Mouse (Mus musculus) 3134 (cell line): ENCODE results near the gene Bicral.
A peak's percentile ranks its signal among the peaks of the same experiment; 100 is the strongest.

Source experiments
- DNase-seq: peaks from one replicate; pipeline ENCODE4 v3.0.0-alpha.2; 2011; ENCODE audit warnings: low spot score; ENCODE audit not compliant: insufficient read length; ENCODE audit errors: extremely low read depth

Bicral gene

DNA sequence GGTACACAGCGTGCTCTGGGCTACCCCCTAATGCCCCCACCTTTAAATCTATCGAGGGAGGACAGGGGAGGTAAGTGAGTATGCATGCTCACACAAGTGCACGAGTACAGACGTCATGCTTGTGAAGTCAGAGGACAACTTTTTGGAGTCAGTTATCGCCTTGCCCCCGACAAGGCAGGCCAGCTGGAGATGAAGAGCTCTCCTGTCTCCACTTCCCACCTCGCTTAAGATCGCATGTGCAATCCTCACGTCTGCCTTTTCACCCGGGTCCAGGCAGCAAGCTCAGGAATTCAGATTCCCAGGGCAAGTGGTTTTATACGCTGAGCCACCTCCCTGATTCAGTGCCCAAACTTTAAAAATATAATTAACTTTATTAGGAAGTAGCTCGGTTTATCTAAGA lies 13.0 kb downstream of the Bicral start:
- no peak for DNase-seq

DNA sequence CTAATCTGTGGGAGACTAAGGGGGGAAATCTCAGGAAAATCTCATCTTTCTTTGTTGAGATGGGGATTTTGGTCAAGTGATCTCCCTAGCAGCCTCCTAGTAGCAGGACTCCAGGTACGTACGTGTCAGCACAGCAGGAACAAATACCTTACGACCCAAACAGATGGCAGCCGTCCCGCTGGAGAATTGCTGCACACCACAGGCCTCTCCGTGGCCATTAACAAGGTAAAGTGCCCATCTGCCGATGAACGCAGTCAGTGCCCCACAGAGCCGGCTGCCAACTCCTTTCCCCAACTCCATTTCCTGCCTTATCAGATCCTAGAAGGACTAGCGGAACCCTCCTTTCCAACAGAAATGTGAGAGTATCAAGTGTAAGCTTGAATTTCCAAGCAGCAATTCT lies 13.5 kb downstream of the Bicral start:
- no peak for DNase-seq

DNA sequence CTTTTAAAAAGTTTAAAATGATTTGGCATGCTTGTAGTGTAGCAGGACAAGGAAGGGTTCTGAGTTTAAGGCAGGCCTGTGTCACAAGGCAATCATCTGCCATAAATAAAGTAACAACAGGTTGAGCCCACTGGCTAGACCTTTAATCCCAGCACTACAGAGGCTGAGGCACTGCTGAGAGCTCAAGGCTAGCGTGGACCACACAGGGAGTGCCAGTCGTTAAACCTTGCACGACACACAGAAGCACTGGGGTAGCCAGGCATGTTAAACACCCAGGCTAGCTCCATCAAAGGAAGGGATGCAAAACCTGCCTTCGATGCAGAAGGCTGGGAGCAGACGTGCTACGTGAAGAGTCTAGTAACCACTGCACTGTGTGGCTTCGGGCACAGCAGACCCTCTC lies 14.6 kb downstream of the Bicral start:
- no peak for DNase-seq

DNA sequence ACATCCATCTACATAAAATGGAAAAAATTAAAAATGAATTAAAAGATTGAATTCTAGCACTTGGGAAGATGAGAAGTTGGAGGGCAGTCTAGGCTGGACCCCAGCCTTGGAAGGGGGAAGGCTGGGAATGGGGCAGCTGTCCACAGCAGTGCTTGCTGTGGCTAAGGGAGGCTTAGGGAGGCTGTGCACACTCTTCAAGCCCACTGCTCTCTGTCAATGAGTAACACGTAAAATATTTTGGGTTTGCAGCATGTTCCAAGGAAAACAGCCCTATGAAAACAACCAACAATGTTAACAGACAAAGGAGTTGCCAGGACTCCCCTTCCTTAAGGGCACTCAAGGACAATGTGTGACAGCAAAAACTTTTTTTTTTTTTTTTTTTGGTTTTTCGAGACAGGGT lies 15.3 kb downstream of the Bicral start:
- peak; percentile 75 for DNase-seq

DNA sequence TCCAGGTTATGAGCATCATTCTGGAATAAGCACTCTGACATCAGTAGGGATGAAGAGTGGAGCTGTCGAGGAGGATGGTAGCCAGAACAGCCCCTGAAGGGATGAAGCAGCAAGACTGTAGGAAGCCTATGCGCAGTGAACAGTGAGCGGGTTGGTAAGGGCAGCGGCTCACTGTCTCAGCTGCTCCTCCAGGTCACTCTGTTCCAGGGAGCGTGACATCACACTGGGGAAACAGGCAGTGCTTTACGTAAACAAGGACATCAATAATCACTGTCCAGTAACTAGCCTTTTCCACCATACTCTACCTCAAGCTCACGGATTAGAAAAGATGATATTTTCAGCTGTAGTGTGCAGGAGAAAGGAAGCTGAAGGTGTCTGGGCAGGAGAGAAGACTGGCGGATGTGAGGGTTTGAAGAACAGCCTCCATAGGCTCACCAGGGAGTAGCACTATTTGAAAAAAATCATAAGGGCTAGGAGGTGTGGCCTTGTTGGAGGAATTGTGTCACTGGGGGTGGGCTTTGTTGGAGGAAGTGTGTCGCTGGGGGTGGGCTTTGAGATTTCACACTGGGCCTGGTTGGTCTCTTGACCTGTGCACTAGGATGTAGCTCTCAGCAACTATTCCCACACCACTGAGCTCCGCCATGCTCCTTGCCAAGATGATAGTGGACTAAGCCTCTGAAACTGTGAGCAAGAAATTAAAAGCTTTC lies 17.8 kb downstream of the Bicral start:
- DNase-seq: no peak

DNA sequence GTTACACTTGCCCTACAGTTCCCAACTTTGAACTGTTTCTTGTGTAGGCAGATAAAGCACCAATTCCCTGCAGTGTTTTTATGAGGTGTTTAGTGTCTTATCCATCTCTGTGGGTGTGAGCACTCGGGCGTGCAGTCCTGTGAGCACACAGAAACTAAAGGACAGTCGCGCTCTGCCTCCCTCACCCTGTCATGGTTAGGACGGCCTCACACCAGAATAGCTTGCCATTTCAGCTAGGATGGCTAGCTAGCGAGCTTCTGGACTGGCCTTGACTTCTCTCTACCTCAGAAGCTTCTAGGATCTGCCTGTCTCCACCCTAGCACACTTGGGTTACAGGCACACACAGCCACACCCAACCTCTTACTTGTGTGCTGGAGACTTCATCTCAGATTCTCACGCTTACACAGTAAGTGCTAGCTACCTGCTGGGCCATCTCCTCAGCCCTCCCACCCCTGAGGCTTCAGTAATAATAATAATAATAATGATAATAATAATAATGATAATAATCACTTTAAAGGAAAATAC lies 19.8 kb downstream of the Bicral start:
- no peak for DNase-seq

DNA sequence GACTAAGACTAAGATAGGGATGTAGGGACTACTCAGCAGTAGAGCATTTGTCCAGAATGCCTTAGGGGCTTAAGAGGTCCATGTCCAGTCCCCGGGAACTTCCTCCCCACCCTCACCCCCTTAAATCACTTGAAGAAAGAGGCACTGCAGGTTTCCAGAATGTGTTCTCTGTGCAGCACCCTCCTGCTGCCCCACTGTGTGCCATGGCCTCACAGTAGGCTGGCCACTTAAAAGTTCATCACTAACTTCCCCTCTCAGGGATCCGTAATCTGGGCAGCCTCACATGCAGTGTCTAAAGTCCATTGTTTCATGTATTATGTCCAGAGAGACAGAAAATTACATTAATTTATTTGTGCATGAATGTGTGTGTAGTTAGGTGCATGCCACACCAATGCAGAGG lies 20.4 kb downstream of the Bicral start:
- DNase-seq: no peak

DNA sequence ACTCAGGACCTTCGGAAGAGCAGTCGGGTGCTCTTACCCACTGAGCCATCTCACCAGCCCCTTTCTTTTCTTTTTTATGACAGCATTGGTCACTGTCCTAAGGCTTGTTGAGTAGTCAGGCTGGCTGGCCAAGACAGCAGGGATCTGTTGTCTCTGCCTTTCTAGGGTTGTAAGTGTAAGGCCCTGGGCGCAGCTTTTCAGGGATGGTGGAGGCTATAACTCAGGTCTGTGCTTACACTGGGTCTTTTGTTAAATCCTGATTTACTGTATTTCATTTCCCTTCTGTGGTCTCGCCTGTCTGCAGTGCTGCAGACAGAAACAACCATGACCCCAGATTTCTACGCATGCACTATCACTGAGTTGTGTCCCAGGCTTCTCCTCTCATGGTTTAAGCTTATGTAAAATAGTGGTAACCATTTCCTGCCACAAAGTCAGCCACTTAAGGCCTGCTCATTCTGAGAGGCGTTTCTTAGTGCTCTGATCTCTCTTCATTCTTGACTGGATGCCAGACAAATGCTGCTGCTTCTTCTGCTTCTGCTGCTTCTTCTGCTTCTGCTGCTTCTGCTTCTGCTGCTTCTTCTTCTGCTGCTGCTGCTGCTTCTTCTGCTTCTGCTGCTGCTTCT lies 23.1 kb downstream of the Bicral start:
- peak; percentile 42 for DNase-seq

DNA sequence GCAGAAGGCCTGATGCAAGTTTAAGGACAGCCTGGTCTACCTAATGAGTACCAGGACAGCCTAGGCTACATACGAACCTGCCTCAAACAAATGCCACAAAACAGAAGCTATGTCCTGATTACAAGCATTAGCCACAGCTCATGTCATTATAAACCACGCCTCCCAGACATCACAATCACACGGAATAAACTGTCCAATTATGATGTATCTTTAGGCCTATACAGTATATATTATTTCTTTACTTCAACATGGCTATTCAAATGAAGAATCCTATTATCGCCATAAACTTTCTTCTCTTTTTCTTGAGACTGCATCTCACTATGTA lies 25.3 kb downstream of the Bicral start:
- DNase-seq: no peak

DNA sequence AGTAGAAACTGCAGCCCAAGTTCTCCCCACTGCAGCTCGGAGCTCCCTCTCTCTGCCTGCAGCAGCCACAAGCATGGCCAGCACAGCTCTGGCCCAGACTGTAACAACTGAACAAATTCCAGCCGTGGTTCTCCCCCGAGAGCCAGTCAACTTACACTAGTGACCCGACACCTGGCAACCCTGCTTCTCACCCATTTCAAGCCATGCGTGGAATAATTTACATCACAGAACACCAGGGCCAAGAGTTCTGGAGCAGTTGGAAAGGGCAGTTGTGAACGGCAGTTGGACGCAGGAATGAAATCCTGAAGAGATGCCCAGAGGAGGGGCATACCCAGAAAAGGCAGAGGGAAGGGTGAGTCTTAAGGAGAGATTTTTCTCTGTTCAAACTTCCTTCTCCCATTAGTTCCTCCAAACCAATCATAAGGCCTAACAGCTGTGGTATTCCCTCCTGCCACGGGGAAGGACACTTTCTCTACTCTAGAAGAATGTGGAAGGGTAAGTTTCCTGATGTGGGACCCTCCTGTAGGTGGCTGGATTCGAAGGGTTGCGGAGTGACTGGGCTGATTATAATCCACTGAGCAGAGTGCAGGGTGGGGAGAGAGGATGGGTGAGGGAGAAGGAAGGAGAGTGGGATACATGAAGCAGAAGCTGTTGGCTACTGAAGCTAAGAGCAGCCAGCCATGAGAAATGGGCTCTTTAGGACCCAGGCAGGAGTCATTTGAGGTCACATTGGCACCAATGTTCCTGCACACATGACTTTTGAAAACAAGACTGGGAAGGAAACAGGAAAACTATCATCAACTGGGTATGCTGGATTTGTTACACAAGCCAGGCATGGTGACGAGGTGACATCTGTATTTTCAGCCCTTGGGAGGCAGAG lies 25.9 kb downstream of the Bicral start:
- DNase-seq: no peak

DNA sequence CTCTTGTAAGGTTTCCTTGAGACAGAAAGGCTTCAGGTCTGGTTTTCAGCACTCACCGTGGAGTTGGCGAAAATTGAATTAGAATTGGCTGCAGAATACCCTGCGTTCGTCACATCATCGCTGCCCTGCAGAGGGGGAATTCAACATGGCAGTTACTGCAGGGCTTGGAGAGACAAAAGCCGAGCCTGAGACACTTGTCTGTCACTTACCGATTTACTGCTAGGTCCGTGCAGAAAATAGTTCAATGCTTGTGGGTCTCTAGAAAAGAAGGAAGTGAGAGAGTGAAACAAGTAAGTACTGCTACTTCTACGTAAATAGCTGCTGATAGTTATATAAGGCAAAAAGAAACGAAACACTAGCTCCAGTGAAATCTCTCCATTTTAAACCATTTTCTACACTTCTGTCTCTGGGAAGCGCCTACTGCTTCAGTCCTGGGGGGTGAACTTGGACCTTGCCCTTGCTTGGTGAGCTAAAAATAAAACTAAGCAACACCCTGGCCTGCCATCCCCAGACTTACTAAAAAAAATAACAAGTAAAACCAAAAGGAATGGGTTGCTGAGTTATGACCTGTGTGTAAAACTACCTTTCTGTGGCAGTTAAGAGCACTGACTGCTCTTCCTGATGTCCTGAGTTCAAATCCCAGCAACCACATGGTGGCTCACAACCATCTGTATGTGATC lies 28.3 kb downstream of the Bicral start:
- no peak for DNase-seq

DNA sequence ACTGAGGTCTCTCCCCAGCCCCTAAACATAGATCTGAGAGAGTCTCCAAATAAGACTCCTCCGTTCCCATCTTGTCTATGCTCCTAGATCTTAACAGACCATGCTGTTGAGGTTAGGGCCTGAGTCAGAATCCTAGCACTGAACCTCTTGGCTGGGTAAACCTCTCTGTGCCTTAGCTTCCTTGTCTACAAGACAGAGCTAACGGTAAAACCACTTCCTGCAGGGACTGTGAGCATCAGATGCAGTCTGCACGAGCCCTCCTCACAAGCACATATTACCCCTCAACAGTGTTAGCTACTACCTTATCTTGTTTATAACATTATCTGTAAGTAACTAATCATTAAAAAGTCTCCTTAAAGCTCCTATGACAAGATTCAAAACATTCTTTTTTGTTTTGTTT lies 29.3 kb downstream of the Bicral start:
- no peak for DNase-seq

DNA sequence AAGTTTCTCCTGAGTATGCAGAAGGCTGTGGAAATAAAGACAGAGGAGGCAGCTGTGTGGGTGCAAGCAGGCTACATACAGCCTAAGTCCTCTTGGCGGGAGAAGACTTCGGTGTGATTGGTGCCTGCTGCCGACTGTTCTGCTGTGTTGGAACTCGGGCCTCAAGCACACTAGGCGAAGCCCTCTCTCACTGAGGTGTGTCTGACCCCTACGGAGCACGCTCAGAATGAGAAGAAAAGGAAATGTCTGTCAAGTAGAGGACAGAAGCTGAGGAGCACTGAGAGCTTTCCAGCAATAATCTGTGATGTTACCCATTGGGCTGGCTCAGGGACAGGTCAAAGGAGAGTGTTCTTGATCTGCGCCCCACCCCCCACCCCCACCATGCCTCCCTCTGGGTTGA lies 35.2 kb downstream of the Bicral start:
- no peak for DNase-seq

DNA sequence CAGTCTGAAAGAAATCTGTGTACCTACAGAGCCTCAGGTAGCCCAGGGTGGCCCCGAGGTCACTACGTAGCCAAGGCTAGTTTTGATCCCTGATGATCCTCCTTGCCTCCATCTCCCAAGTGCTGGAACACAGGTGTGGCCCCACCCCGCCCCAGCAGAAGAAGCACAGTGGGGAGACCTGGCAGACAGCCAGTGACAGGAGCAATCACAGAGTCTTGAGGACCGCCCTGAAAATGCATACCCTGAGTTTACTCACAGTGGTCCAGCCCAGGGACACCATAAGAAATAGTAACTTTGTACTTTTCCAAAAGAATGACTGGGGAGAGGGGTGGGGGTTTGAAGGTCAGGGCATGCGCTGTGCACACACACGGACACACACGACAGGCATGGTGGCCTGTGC lies 37.7 kb downstream of the Bicral start:
- no peak for DNase-seq

DNA sequence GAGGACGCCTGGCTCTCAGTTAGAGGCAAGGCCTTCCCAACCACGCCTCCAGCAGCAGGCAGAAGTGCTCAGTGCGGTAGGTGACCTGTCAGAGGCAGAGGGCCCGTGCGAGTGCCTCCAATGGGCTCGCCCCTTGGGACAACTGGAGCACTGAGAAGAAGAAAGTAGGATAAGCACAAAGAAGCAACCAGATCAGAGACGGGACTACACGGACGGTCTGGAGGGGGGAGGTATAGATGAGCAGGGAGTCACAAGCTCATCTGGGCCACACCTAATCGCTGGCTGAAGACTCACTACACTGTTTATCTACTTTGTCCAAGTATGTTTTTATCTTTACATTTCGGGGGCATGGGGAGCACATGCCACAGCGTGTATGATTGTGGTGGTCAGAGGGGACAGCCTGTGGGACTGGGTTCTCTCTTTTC lies 40.5 kb downstream of the Bicral start:
- no peak for DNase-seq

DNA sequence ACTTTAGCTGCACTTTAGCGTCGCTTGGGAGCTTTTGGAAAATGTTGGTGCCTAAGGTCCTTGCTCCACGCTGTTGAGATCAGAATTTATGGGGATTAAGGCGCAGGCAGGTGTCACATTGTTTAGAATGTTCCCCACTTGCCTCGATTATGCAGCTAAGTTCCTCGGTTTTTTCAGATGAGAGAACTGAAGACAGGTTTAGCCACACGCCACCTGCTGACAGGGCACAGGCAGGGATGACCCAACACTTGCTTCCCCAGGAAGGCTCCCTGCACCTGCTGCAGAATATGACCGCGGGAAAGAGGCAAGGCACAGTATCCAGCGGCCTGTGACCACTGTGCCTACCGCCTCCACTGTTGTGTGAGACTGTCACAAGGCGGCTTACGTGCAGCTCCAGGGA lies 42.0 kb downstream of the Bicral start:
- no peak for DNase-seq

DNA sequence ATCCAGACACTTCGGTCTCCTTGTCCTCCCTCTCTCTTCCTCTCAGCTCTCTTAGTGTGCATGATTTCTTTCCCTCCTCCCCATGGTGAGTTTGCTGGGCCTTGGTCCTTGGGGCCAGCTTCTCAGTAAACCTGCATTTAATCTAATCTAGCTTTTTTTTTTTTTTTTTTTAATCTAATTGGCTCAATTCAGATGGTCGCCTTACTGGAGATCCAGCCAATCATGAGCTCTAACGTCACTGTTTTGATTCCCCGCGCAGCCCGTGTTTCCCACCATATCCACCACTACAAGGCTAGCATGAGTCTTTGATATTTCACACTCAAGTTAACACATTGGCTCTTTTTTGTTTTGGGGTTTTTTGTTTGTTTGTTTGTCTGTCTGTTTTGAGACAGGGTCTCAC lies 43.8 kb downstream of the Bicral start:
- DNase-seq: no peak

DNA sequence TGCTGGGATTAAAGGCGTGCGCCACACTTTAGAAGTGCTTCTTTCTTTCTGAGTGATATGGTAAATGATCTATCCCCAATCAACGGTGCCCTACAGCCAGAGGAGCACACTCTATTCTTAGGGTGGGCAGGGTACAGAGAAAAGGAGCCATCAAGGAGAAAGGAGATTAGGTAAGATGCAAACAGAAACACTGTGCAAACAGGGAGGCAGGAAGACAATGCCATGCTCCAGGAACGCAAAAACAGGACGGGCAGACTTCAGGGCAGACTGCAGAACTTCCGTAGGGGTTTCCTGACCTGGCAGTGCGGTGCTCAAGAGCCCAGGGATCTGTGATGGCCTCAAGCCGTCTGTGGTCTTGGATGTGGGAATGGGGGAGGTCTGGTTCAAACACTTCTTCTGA lies 44.6 kb downstream of the Bicral start:
- DNase-seq: no peak

DNA sequence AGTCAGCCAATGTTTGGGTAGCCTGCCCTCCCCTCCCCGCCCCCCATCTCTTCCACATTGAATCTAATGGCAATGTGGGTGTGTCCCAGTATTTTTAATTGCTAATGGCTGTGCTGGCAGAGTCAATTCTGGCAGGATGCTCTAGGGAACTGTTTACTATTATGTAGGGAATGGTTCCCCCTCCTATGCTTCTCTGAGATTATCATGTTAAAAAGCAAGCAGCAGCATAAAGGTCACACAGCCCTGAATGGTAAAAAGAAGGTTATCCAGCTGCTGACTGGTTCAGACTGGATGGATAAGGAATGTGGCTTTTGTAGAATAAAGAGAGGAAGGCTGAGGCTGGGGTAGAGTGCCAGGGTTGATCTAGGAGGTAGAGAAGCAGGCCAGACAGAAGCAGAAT lies 45.8 kb downstream of the Bicral start:
- no peak for DNase-seq

DNA sequence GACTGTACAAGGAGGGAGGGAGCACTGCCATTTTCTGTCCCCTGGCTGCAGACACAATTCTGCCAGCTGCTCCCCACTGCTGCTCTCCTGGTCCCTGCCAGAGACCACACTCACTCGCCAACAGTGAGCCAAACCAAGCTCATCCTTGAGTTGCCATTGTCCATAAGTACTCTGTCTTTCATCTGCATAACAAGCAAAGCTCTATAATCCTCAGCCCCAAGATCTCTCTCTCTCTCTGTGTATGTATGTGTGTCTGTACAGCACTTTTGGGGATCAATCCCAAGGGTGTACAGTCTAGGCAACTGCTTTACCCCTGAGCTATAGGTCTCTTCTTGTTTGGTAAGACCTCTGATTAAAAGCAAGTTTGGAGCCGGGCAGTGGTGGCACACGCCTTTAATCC lies 47.6 kb downstream of the Bicral start:
- no peak for DNase-seq
